Mouse (Mus musculus): Measurements from ENCODE around the gene Elk1. TPM values are rescaled to one million over a fixed set of nuclear protein-coding genes. Genes with fewer than 3 reads are reported as not detected.

Elk1 gene
- 10 to 100 TPM in 1 of 2 experiments, 1 to 10 TPM in 1; 8.4 to 17.1 TPM for polyA plus RNA-seq (2012; fragmentation: generic; extraction: Trizol)

DNA sequence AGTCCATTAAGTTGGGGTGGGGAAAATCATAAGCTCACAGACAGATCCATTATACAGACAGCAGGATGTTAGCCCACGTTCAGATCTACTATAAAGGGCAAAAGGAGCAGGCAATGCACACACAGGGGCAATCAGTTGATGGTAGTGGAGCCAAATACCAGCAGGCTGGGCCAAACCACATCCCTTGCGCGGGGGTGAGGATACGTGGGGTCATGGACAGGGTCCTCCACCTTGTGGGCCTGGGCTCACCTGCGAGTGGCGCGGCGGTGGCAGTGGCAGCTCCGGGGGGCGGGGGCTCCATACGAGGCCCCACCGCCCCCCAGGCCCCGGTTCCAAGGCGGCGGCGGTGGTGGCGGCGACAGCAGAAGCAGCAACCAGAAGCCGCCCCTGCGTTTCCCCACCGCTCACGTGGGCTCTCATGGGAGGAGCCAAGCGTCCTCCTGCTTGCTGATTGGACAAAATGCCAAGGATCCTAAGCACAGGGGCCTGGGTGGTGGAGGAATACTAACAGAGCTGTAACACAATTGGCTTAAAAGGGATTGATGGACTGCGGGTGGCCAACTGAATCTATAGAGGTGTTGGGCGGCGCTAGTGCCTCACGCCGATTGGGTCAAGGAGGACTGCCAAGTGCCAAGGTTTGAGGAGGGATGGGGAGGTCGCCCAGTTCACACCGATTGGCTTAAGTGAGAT is at the start of gene Elk1:
Gene Elk1 (minus strand): TSS at position 418 of the 690 bp plus-strand sequence.

DNA sequence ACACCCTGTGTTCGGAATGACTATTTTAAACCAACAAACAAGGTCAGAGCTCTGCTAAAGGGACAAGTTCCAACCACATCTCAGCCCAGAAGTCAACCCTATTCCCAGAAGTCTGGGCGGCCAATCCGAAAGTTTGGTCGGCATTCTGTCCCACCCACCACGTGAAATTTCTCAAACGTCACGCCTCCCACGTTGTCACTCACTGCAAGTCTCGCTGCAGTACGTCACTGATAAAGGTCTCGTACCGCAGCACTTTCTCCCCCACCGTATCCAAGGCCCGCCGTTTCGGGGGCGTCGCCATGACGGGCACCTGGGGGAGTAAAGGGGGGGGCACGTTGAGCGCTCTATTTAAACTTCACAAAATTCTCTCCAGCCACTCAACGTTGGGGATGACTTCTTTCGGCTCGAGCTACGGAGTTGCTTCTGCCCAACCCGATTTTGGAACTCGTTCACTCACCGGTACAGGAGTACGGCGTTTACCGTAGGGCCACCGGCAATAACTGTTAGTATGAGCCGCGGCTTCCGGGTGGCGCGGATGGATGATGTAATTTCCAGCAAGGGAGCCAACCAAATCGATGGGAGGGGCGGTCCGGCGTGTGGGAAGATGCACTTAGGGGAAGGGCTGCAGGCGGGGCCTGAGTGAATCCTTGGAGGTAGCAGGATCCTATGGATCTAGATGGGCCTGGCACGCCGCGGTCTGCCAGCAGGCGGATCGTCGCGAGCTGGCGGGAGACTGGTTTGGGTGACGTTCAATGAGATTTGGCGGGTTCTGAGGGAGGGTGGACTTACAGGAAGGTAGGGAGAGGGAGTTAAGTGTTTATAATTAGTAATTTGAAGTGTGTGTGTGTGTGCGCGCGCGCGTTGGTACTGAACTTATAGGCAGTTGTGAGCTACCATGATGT is 11.3 kb upstream of the Elk1 start, which contains the start of gene Uxt:
Gene Uxt (minus strand): TSS at position 541 of the 902 bp plus-strand sequence.

DNA sequence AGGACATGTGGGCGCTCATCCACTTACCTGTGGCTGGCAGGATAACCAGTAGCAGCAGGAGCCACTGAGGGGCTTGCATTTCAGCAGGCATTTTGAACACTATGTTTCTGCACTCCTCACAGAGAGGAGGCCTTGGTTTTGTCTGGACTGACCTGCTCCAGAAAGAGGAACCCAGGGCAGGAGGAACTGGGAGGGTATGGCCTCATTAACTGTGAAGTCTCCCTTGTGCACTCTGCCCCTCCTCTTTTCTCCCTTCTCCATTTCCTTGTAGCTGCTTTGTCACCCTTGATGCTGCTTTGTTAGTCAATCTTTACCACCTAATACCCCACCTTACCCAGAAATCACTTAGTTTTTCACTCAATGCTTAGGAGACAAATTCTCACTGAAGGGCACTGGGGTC is 19.0 kb downstream of the Elk1 start, which contains the start of gene Cfp:
Gene Cfp (minus strand): TSS at position 192 of the 400 bp plus-strand sequence.

DNA sequence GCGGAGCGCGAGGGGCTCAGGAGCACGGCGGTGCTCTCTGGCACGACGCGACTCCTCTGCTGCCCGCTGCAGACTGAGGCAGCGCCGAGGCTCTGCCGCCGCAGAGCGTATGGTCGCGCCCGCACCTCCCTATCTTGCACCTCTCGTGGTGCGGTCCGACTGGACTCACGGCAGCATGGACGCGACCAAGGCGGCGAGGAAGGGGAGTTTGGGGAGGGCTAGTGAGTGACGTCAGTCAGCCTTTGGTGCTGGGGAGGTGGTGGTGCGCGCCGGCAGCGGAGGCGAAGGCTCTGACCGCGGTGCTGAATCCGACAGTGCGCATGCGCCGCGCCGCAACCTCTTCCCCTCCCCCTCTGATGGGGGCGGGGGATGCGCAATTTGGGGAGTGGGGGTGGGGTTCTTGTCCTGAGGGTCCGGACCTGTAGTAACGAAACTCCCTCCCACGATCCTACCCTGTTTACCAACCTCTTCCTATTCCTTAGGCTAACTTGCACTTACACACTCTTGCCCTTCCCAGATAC is 29.5 kb downstream of the Elk1 start, which contains the start of gene Syn1:
Gene Syn1 (minus strand): TSS at position 161 of the 521 bp plus-strand sequence.

Other genes with a start within 250 kb of the Elk1 start
- gene Usp11, start 246.7 kb downstream of the Elk1 start, polyA plus RNA-seq (2012; fragmentation: generic; extraction: Trizol): 10 to 100 TPM in 1 of 2 experiments, 1 to 10 TPM in 1; 2.1 to 15.4 TPM
- gene Araf, start 152.8 kb downstream of the Elk1 start, polyA plus RNA-seq (2012; fragmentation: generic; extraction: Trizol): 10 to 100 TPM; 31.8 to 57.9 TPM
- 100 to 1,000 TPM; 144 to 781 TPM for gene Timp1, start 80.4 kb downstream of the Elk1 start, polyA plus RNA-seq (2012; fragmentation: generic; extraction: Trizol)
- under 1 TPM; 0.41 to 0.49 TPM for gene Syn1, start 29.6 kb downstream of the Elk1 start, polyA plus RNA-seq (2012; fragmentation: generic; extraction: Trizol)
- 1 to 10 TPM in 1 of 2 experiments, under 1 TPM in 1; 0.35 to 4.6 TPM for gene Cfp, start 19.1 kb downstream of the Elk1 start, polyA plus RNA-seq (2012; fragmentation: generic; extraction: Trizol)
- 10 to 100 TPM; 35.9 to 57.6 TPM for gene Uxt, start 11.4 kb upstream of the Elk1 start, polyA plus RNA-seq (2012; fragmentation: generic; extraction: Trizol)
- gene Zfp182, start 111.7 kb upstream of the Elk1 start, polyA plus RNA-seq (2012; fragmentation: generic; extraction: Trizol): under 1 TPM; 0.05 to 0.93 TPM
- gene Spaca5, start 117.8 kb upstream of the Elk1 start, polyA plus RNA-seq (2012; fragmentation: generic; extraction: Trizol): not detected
- under 1 TPM; 0.02 to 0.20 TPM for gene Zfp300, start 138.9 kb upstream of the Elk1 start, polyA plus RNA-seq (2012; fragmentation: generic; extraction: Trizol)
- not detected for gene Ssxa1, start 165.2 kb upstream of the Elk1 start, polyA plus RNA-seq (2012; fragmentation: generic; extraction: Trizol)
- gene Gm21876, start 225.0 kb upstream of the Elk1 start, polyA plus RNA-seq (2012; fragmentation: generic; extraction: Trizol): not detected